Comparison of ENCODE assay signal across 16 mouse cellular contexts in the genomic region with DNA sequence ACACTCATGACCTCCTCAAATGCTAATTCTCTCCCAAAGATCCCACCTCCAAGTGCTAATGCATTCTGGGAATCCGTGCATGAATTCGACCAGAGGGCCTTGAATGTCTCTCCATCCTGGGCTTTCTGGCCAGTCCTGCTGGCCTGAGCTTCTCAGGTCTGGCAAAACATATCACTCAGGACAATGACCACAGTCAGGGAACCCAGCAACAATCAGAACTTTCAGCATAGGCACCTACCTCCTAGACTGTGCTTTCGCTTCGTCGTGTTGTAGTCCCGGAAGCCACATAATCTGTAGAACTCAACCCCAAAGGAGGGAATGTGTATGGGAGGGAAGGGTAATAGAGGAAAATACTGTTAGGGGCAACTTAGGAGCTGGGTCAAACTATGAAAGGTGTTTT.
"Had no signal": no experiment of that assay in that cellular context is flagged by ENCODE, and none has a peak within 500 bp of the region (broad histone marks: within the 10 kb centered on the region; RNA-seq: fewer than 3 reads in every experiment).

No protein-coding gene starts in this region.

- H3K27ac ChIP-seq: neural tube, embryonic 13.5 days; neural tube, embryonic 15.5 days; stomach, embryonic 15.5 days; stomach, postnatal 0 days had no signal

- H3K36me3 ChIP-seq: neural tube, embryonic 13.5 days; neural tube, embryonic 15.5 days; stomach, embryonic 15.5 days had no signal

- H3K27me3 ChIP-seq: neural tube, embryonic 13.5 days; neural tube, embryonic 15.5 days; stomach, embryonic 15.5 days had no signal

- H3K4me3 ChIP-seq: neural tube, embryonic 13.5 days; neural tube, embryonic 15.5 days; stomach, embryonic 15.5 days had no signal

- H3K9me3 ChIP-seq: neural tube, embryonic 15.5 days; stomach, embryonic 15.5 days had no signal

- DNase-seq: retina, postnatal 1 day; right cerebral cortex, adult 18-20 months; right cerebral cortex, postnatal 14 days; right cerebral cortex, postnatal 25 days; right cerebral cortex, postnatal 4 days; spleen, adult 18-20 months; thymus, adult 18-20 months; thymus, adult 2 months; thymus, postnatal 14 days; thymus, postnatal 25 days; thymus, postnatal 36 days; thymus, postnatal 4 days had no signal

- H3K4me1 ChIP-seq: neural tube, embryonic 13.5 days; neural tube, embryonic 15.5 days; stomach, embryonic 15.5 days had no signal

- H3K4me2 ChIP-seq: neural tube, embryonic 13.5 days; neural tube, embryonic 15.5 days; stomach, embryonic 15.5 days had no signal

- H3K9ac ChIP-seq: neural tube, embryonic 13.5 days; neural tube, embryonic 15.5 days; stomach, embryonic 15.5 days had no signal
